Mouse (Mus musculus): ENCODE results near the gene Fzd2. TPM values are rescaled to one million over a fixed set of nuclear protein-coding genes. Genes with fewer than 3 reads are reported as not detected.
"Not testable (repeated sequence)": the region's sequence is repeated elsewhere in the genome, so short reads cannot be mapped to it uniquely, and the experiment has no call there.

The Fzd2 gene
- 45.8 and 49.0 TPM in 2 replicates for polyA plus RNA-seq (2016; fragmentation: Nextera tagmentation; extraction: Ambion mirVana)

GRCm38 (mm10) chr11:102604010-102604584, at the start of gene Fzd2:
TSS of gene Fzd2 (plus strand) at chr11:102604396.
- Histone ChIP-seq H3K27ac (replicated peaks) (peak within 1 kb of the TSS; percentile 99), H3K4me1 (peaks cover 33% of the 10 kb centered on the region), H3K36me3 (replicated peaks) (peaks cover 14% of the 10 kb centered on the region), H3K27me3 (replicated peaks; ENCODE audit: low read depth, poor library complexity, severe bottlenecking) (peaks cover 10% of the 10 kb centered on the region), H3K9me3 (no peaks in the 10 kb centered on the region), H3K4me3 (peak within 1 kb of the TSS; percentile 87)
- WGBS: under 1% methylated on average over 31 of the region's 31 CpGs
- DNase-seq (ENCODE audit: low spot score): peak; percentile 100

GRCm38 (mm10) chr11:102555400-102556030, 48.7 kb upstream of the Fzd2 start:
- Histone ChIP-seq H3K27ac (replicated peaks) (peak overlapping the region; percentile 99), H3K36me3 (replicated peaks) (peaks cover 12% of the 10 kb centered on the region), H3K9me3 (no peaks in the 10 kb centered on the region), H3K4me1 (peaks cover 26% of the 10 kb centered on the region), H3K4me3 (peak overlapping the region; percentile 94), H3K27me3 (replicated peaks; ENCODE audit: low read depth, poor library complexity, severe bottlenecking) (no peaks in the 10 kb centered on the region)
- DNase-seq (ENCODE audit: low spot score): no peak
- WGBS: under 1% methylated on average over 39 of the region's 39 CpGs

- under 1% methylated on average over 55 of the region's 55 CpGs for WGBS
- Histone ChIP-seq H3K27ac (replicated peaks) (peak within 1 kb of the TSS; percentile 99), H3K4me3 (peak within 1 kb of the TSS; percentile 94), H3K27me3 (replicated peaks; ENCODE audit: low read depth, poor library complexity, severe bottlenecking) (no peaks in the 10 kb centered on the region), H3K9me3 (no peaks in the 10 kb centered on the region), H3K36me3 (replicated peaks) (peaks cover 8% of the 10 kb centered on the region), H3K4me1 (peaks cover 26% of the 10 kb centered on the region)
- peak; percentile 98 for DNase-seq (ENCODE audit: low spot score)
These were observed 48.0 kb upstream of the Fzd2 start, which contains the start of gene Gpatch8 for GRCm38 (mm10) chr11:102556031-102556715. TSS of gene Gpatch8 (minus strand) at chr11:102556392.

- Histone ChIP-seq H3K36me3 (replicated peaks) (0 out of 2 replicates have a peak, but pooled peaks cover 5% of the 10 kb centered on the region), H3K9me3 (no peaks in the 10 kb centered on the region), H3K4me3 (peak overlapping the region; percentile 94), H3K27me3 (replicated peaks; ENCODE audit: low read depth, poor library complexity, severe bottlenecking) (no peaks in the 10 kb centered on the region), H3K27ac (replicated peaks) (peak overlapping the region; percentile 99), H3K4me1 (peaks cover 26% of the 10 kb centered on the region)
- DNase-seq (ENCODE audit: low spot score): no peak
- 22% methylated on average over 3 of the region's 3 CpGs for WGBS
These were observed 47.5 kb upstream of the Fzd2 start for GRCm38 (mm10) chr11:102556716-102557074.

- Histone ChIP-seq H3K36me3 (replicated peaks) (no peaks in the 10 kb centered on the region), H3K27ac (replicated peaks) (no peak overlapping the region), H3K4me3 (no peak overlapping the region), H3K27me3 (replicated peaks; ENCODE audit: low read depth, poor library complexity, severe bottlenecking) (no peaks in the 10 kb centered on the region), H3K9me3 (no peaks in the 10 kb centered on the region), H3K4me1 (peaks cover 26% of the 10 kb centered on the region)
- no peak for DNase-seq (ENCODE audit: low spot score)
- WGBS: 88% methylated on average over 1 of the region's 1 CpGs
These were observed 46.8 kb upstream of the Fzd2 start for GRCm38 (mm10) chr11:102557386-102557785.

GRCm38 (mm10) chr11:102558704-102559103, 45.5 kb upstream of the Fzd2 start:
- H3K4me3 ChIP-seq: no peak overlapping the region
- H3K36me3 ChIP-seq (replicated peaks): no peaks in the 10 kb centered on the region
- H3K9me3 ChIP-seq: no peaks in the 10 kb centered on the region
- peaks cover 24% of the 10 kb centered on the region for H3K4me1 ChIP-seq
- H3K27me3 ChIP-seq (replicated peaks; ENCODE audit: low read depth, poor library complexity, severe bottlenecking): no peaks in the 10 kb centered on the region
- no peak for DNase-seq (ENCODE audit: low spot score)
- H3K27ac ChIP-seq (replicated peaks): no peak overlapping the region
- 92% methylated on average over 5 of the region's 5 CpGs for WGBS

GRCm38 (mm10) chr11:102564952-102565671, 39.1 kb upstream of the Fzd2 start:
- H3K4me3 ChIP-seq; H3K4me1 ChIP-seq; H3K27me3 ChIP-seq (replicated peaks; ENCODE audit: low read depth, poor library complexity, severe bottlenecking); DNase-seq (ENCODE audit: low spot score); H3K27ac ChIP-seq (replicated peaks); H3K36me3 ChIP-seq (replicated peaks); H3K9me3 ChIP-seq: not testable (repeated sequence)
- 84% methylated on average over 14 of the region's 14 CpGs for WGBS

GRCm38 (mm10) chr11:102565741-102566140, 38.5 kb upstream of the Fzd2 start:
- DNase-seq (ENCODE audit: low spot score): no peak
- no peak overlapping the region for H3K4me3 ChIP-seq
- no peak overlapping the region for H3K27ac ChIP-seq (replicated peaks)
- H3K27me3 ChIP-seq (replicated peaks; ENCODE audit: low read depth, poor library complexity, severe bottlenecking): no peaks in the 10 kb centered on the region
- no peaks in the 10 kb centered on the region for H3K36me3 ChIP-seq (replicated peaks)
- H3K4me1 ChIP-seq: no peaks in the 10 kb centered on the region
- H3K9me3 ChIP-seq: no peaks in the 10 kb centered on the region

GRCm38 (mm10) chr11:102566290-102566689, 37.9 kb upstream of the Fzd2 start:
- DNase-seq (ENCODE audit: low spot score): no peak
- Histone ChIP-seq H3K9me3 (no peaks in the 10 kb centered on the region), H3K27ac (replicated peaks) (no peak overlapping the region), H3K4me1 (no peaks in the 10 kb centered on the region), H3K36me3 (replicated peaks) (no peaks in the 10 kb centered on the region), H3K27me3 (replicated peaks; ENCODE audit: low read depth, poor library complexity, severe bottlenecking) (no peaks in the 10 kb centered on the region), H3K4me3 (no peak overlapping the region)
- 91% methylated on average over 1 of the region's 1 CpGs for WGBS

GRCm38 (mm10) chr11:102567157-102567556, 37.0 kb upstream of the Fzd2 start:
- no peaks in the 10 kb centered on the region for H3K27me3 ChIP-seq (replicated peaks; ENCODE audit: low read depth, poor library complexity, severe bottlenecking)
- no peaks in the 10 kb centered on the region for H3K4me1 ChIP-seq
- no peak overlapping the region for H3K4me3 ChIP-seq
- 85% methylated on average over 6 of the region's 6 CpGs for WGBS
- DNase-seq (ENCODE audit: low spot score): no peak
- H3K9me3 ChIP-seq: no peaks in the 10 kb centered on the region
- H3K36me3 ChIP-seq (replicated peaks): no peaks in the 10 kb centered on the region
- H3K27ac ChIP-seq (replicated peaks): no peak overlapping the region

GRCm38 (mm10) chr11:102567723-102568122, 36.5 kb upstream of the Fzd2 start:
- H3K9me3 ChIP-seq: no peaks in the 10 kb centered on the region
- no peak for DNase-seq (ENCODE audit: low spot score)
- no peaks in the 10 kb centered on the region for H3K36me3 ChIP-seq (replicated peaks)
- no peak overlapping the region for H3K27ac ChIP-seq (replicated peaks)
- H3K27me3 ChIP-seq (replicated peaks; ENCODE audit: low read depth, poor library complexity, severe bottlenecking): no peaks in the 10 kb centered on the region
- H3K4me1 ChIP-seq: no peaks in the 10 kb centered on the region; the same call in 1 of the 2 replicates
- 97% methylated on average over 15 of the region's 15 CpGs for WGBS
- no peak overlapping the region for H3K4me3 ChIP-seq

GRCm38 (mm10) chr11:102568191-102568590, 36.0 kb upstream of the Fzd2 start:
- H3K27me3 ChIP-seq (replicated peaks; ENCODE audit: low read depth, poor library complexity, severe bottlenecking): no peaks in the 10 kb centered on the region
- H3K9me3 ChIP-seq: no peaks in the 10 kb centered on the region
- H3K4me3 ChIP-seq: no peak overlapping the region
- no peak overlapping the region for H3K27ac ChIP-seq (replicated peaks)
- WGBS: 78% methylated on average over 12 of the region's 12 CpGs
- no peak for DNase-seq (ENCODE audit: low spot score)
- no peaks in the 10 kb centered on the region for H3K36me3 ChIP-seq (replicated peaks)
- peaks cover under 1% of the 10 kb centered on the region for H3K4me1 ChIP-seq

Data from embryonic facial prominence, embryonic 10.5 days (tissue).